Mouse (Mus musculus): ENCODE measurements around the gene Ptprcap. TPM values are rescaled to one million over a fixed set of nuclear protein-coding genes. Genes with fewer than 3 reads are reported as not detected.
"Not testable (repeated sequence)": the region's sequence is repeated elsewhere in the genome, so short reads cannot be mapped to it uniquely, and the experiment has no call there.

The Ptprcap gene
- polyA plus RNA-seq, 1 experiment from 2014 or later: 0.93 TPM

- Histone ChIP-seq H3K4me3 (no peak overlapping the region), H3K4me1 (peaks cover 23% of the 10 kb centered on the region), H3K27me3 (ENCODE audit: low read depth, poor library complexity, severe bottlenecking) (no peaks in the 10 kb centered on the region), H3K27ac (no peak overlapping the region), H3K36me3 (peaks cover 42% of the 10 kb centered on the region), H3K9me3 (replicated peaks) (no peaks in the 10 kb centered on the region)
- DNase-seq (ENCODE audit: low spot score): no peak
- WGBS: 92% methylated on average over 6 of the region's 6 CpGs
These were observed 33.5 kb upstream of the Ptprcap start for GRCm38 (mm10) chr19:4119716-4120487.

GRCm38 (mm10) chr19:4120496-4120895, 32.9 kb upstream of the Ptprcap start:
- peaks cover 36% of the 10 kb centered on the region for H3K36me3 ChIP-seq
- WGBS: 89% methylated on average over 2 of the region's 2 CpGs
- H3K4me3 ChIP-seq: peak overlapping the region; percentile 54; the same call in 1 of the 2 replicates
- H3K27ac ChIP-seq: no peak overlapping the region
- DNase-seq (ENCODE audit: low spot score): no peak
- no peaks in the 10 kb centered on the region for H3K9me3 ChIP-seq (replicated peaks)
- peaks cover 27% of the 10 kb centered on the region for H3K4me1 ChIP-seq
- H3K27me3 ChIP-seq (ENCODE audit: low read depth, poor library complexity, severe bottlenecking): no peaks in the 10 kb centered on the region

- H3K9me3 ChIP-seq (replicated peaks): no peaks in the 10 kb centered on the region
- no peaks in the 10 kb centered on the region for H3K27me3 ChIP-seq (ENCODE audit: low read depth, poor library complexity, severe bottlenecking)
- WGBS: 3% methylated on average over 38 of the region's 38 CpGs
- peak overlapping the region; percentile 91 for H3K27ac ChIP-seq
- peaks cover 28% of the 10 kb centered on the region for H3K4me1 ChIP-seq
- H3K36me3 ChIP-seq: peaks cover 29% of the 10 kb centered on the region
- H3K4me3 ChIP-seq: peak overlapping the region; percentile 54
- peak; percentile 94 for DNase-seq (ENCODE audit: low spot score)
These were observed 32.2 kb upstream of the Ptprcap start for GRCm38 (mm10) chr19:4121097-4121805.

GRCm38 (mm10) chr19:4121896-4122295, 31.5 kb upstream of the Ptprcap start:
- peaks cover 34% of the 10 kb centered on the region for H3K4me1 ChIP-seq
- H3K27ac ChIP-seq: peak overlapping the region; percentile 91; the same call in 1 of the 2 replicates
- H3K9me3 ChIP-seq (replicated peaks); H3K27me3 ChIP-seq (ENCODE audit: low read depth, poor library complexity, severe bottlenecking); DNase-seq (ENCODE audit: low spot score); H3K4me3 ChIP-seq: not testable (repeated sequence)
- peaks cover 22% of the 10 kb centered on the region for H3K36me3 ChIP-seq
- WGBS: 60% methylated on average over 6 of the region's 6 CpGs

GRCm38 (mm10) chr19:4122411-4123370, 30.7 kb upstream of the Ptprcap start:
- H3K4me1 ChIP-seq: peaks cover 42% of the 10 kb centered on the region
- no peak overlapping the region for H3K4me3 ChIP-seq
- peaks cover 20% of the 10 kb centered on the region for H3K36me3 ChIP-seq
- no peaks in the 10 kb centered on the region for H3K9me3 ChIP-seq (replicated peaks)
- no peak overlapping the region for H3K27ac ChIP-seq
- 87% methylated on average over 7 of the region's 7 CpGs for WGBS
- DNase-seq (ENCODE audit: low spot score): no peak
- no peaks in the 10 kb centered on the region for H3K27me3 ChIP-seq (ENCODE audit: low read depth, poor library complexity, severe bottlenecking)

- Histone ChIP-seq H3K4me1 (peaks cover 42% of the 10 kb centered on the region), H3K27me3 (ENCODE audit: low read depth, poor library complexity, severe bottlenecking) (no peaks in the 10 kb centered on the region), H3K36me3 (peaks cover 25% of the 10 kb centered on the region), H3K4me3 (no peak overlapping the region), H3K9me3 (replicated peaks) (no peaks in the 10 kb centered on the region), H3K27ac (no peak overlapping the region)
- DNase-seq (ENCODE audit: low spot score): no peak
- WGBS: 82% methylated on average over 4 of the region's 4 CpGs
These were observed 29.0 kb upstream of the Ptprcap start for GRCm38 (mm10) chr19:4124432-4124831.

- DNase-seq (ENCODE audit: low spot score); H3K27me3 ChIP-seq (ENCODE audit: low read depth, poor library complexity, severe bottlenecking); H3K9me3 ChIP-seq (replicated peaks): not testable (repeated sequence)
- peaks cover 31% of the 10 kb centered on the region for H3K36me3 ChIP-seq
- 21% methylated on average over 4 of the region's 4 CpGs for WGBS
- H3K4me3 ChIP-seq: peak overlapping the region; percentile 82
- H3K27ac ChIP-seq: peak overlapping the region; percentile 92
- H3K4me1 ChIP-seq: peaks cover 40% of the 10 kb centered on the region
These were observed 28.1 kb upstream of the Ptprcap start for GRCm38 (mm10) chr19:4125268-4125667.

- peaks cover 38% of the 10 kb centered on the region for H3K36me3 ChIP-seq
- H3K4me1 ChIP-seq: peaks cover 32% of the 10 kb centered on the region
- H3K4me3 ChIP-seq: peak within 1 kb of the TSS; percentile 82
- H3K9me3 ChIP-seq (replicated peaks): no peaks in the 10 kb centered on the region
- WGBS: 1% methylated on average over 64 of the region's 64 CpGs
- DNase-seq (ENCODE audit: low spot score): peak; percentile 98
- no peaks in the 10 kb centered on the region for H3K27me3 ChIP-seq (ENCODE audit: low read depth, poor library complexity, severe bottlenecking)
- H3K27ac ChIP-seq: peak within 1 kb of the TSS; percentile 92
These were observed 27.4 kb upstream of the Ptprcap start, which contains the start of gene Aip for GRCm38 (mm10) chr19:4125741-4126696. Aip (minus strand) TSS chr19:4125858.

GRCm38 (mm10) chr19:4126759-4127495, 26.5 kb upstream of the Ptprcap start:
- peak overlapping the region; percentile 82 for H3K4me3 ChIP-seq
- DNase-seq (ENCODE audit: low spot score): no peak
- no peaks in the 10 kb centered on the region for H3K27me3 ChIP-seq (ENCODE audit: low read depth, poor library complexity, severe bottlenecking)
- peaks cover 47% of the 10 kb centered on the region for H3K36me3 ChIP-seq
- H3K9me3 ChIP-seq (replicated peaks): no peaks in the 10 kb centered on the region
- WGBS: 60% methylated on average over 7 of the region's 7 CpGs
- peaks cover 30% of the 10 kb centered on the region for H3K4me1 ChIP-seq
- peak overlapping the region; percentile 92 for H3K27ac ChIP-seq

GRCm38 (mm10) chr19:4129462-4129861, 23.9 kb upstream of the Ptprcap start:
- no peak for DNase-seq (ENCODE audit: low spot score)
- H3K4me1 ChIP-seq: peaks cover 24% of the 10 kb centered on the region
- no peak overlapping the region for H3K27ac ChIP-seq
- H3K4me3 ChIP-seq: no peak overlapping the region
- H3K36me3 ChIP-seq: peaks cover 64% of the 10 kb centered on the region
- 91% methylated on average over 7 of the region's 7 CpGs for WGBS
- H3K27me3 ChIP-seq (ENCODE audit: low read depth, poor library complexity, severe bottlenecking): no peaks in the 10 kb centered on the region
- no peaks in the 10 kb centered on the region for H3K9me3 ChIP-seq (replicated peaks)

- H3K27me3 ChIP-seq (ENCODE audit: low read depth, poor library complexity, severe bottlenecking): no peaks in the 10 kb centered on the region
- H3K4me1 ChIP-seq: peaks cover 18% of the 10 kb centered on the region
- no peak for DNase-seq (ENCODE audit: low spot score)
- no peaks in the 10 kb centered on the region for H3K9me3 ChIP-seq (replicated peaks)
- no peak overlapping the region for H3K4me3 ChIP-seq
- H3K36me3 ChIP-seq: peaks cover 64% of the 10 kb centered on the region
- H3K27ac ChIP-seq: no peak overlapping the region
- 95% methylated on average over 4 of the region's 4 CpGs for WGBS
These were observed 23.3 kb upstream of the Ptprcap start for GRCm38 (mm10) chr19:4130106-4130505.

All from limb, embryonic 10.5 days (tissue).